Mouse (Mus musculus): Measurements from ENCODE around the gene Arhgdib. TPM values are rescaled to one million over a fixed set of nuclear protein-coding genes. Genes with fewer than 3 reads are reported as not detected.

Gene Arhgdib
- polyA plus RNA-seq, 1 experiment, result 53.8 TPM

GRCm38 (mm10) chr6:136950171-136950570 lies 8.5 kb upstream of the Arhgdib start:
- no peak for DNase-seq (ENCODE audit: low read depth)

GRCm38 (mm10) chr6:136947716-136948115 lies 6.0 kb upstream of the Arhgdib start:
- DNase-seq (ENCODE audit: low read depth), result no peak

- DNase-seq (ENCODE audit: low read depth), result no peak
These were observed 5.2 kb upstream of the Arhgdib start for GRCm38 (mm10) chr6:136946943-136947342.

GRCm38 (mm10) chr6:136946241-136946640 lies 4.5 kb upstream of the Arhgdib start:
- DNase-seq (ENCODE audit: low read depth), result no peak

GRCm38 (mm10) chr6:136944511-136944910 lies 2.8 kb upstream of the Arhgdib start:
- no peak for DNase-seq (ENCODE audit: low read depth)

GRCm38 (mm10) chr6:136943392-136943791 lies 1.7 kb upstream of the Arhgdib start:
- DNase-seq (ENCODE audit: low read depth), result no peak

- DNase-seq (ENCODE audit: low read depth), result no peak
These were observed 581 bp upstream of the Arhgdib start for GRCm38 (mm10) chr6:136942280-136942679.

- no peak for DNase-seq (ENCODE audit: low read depth)
These were observed 1.3 kb downstream of the Arhgdib start for GRCm38 (mm10) chr6:136940188-136940960.

- no peak for DNase-seq (ENCODE audit: low read depth)
These were observed 2.1 kb downstream of the Arhgdib start for GRCm38 (mm10) chr6:136939326-136940187.

GRCm38 (mm10) chr6:136938331-136939126 lies 3.2 kb downstream of the Arhgdib start:
- no peak for DNase-seq (ENCODE audit: low read depth)

- no peak for DNase-seq (ENCODE audit: low read depth)
These were observed 4.6 kb downstream of the Arhgdib start for GRCm38 (mm10) chr6:136937117-136937516.

GRCm38 (mm10) chr6:136936361-136936760 lies 5.3 kb downstream of the Arhgdib start:
- DNase-seq (ENCODE audit: low read depth), result no peak

GRCm38 (mm10) chr6:136935233-136935632 lies 6.5 kb downstream of the Arhgdib start:
- DNase-seq (ENCODE audit: low read depth), result no peak

GRCm38 (mm10) chr6:136934068-136934467 lies 7.6 kb downstream of the Arhgdib start:
- no peak for DNase-seq (ENCODE audit: low read depth)

- no peak for DNase-seq (ENCODE audit: low read depth)
These were observed 10.5 kb downstream of the Arhgdib start for GRCm38 (mm10) chr6:136931246-136931645.

- no peak for DNase-seq (ENCODE audit: low read depth)
These were observed 11.0 kb downstream of the Arhgdib start for GRCm38 (mm10) chr6:136930677-136931076.

- DNase-seq (ENCODE audit: low read depth), result no peak
These were observed 14.1 kb downstream of the Arhgdib start for GRCm38 (mm10) chr6:136927626-136928025.

GRCm38 (mm10) chr6:136925049-136925448 lies 16.6 kb downstream of the Arhgdib start:
- no peak for DNase-seq (ENCODE audit: low read depth)

- DNase-seq (ENCODE audit: low read depth), result no peak
These were observed 18.2 kb downstream of the Arhgdib start, which contains the start of gene Pde6h for GRCm38 (mm10) chr6:136923532-136923931. Pde6h (plus strand) TSS chr6:136923832.

- DNase-seq (ENCODE audit: low read depth), result no peak
These were observed 18.8 kb downstream of the Arhgdib start for GRCm38 (mm10) chr6:136922871-136923270.

GRCm38 (mm10) chr6:136922080-136922479 lies 19.6 kb downstream of the Arhgdib start, which contains the start of gene Erp27:
Erp27 (minus strand) TSS chr6:136922180.
- no peak for DNase-seq (ENCODE audit: low read depth)

GRCm38 (mm10) chr6:136921601-136922000 lies 20.1 kb downstream of the Arhgdib start:
- DNase-seq (ENCODE audit: low read depth), result no peak

All from gonadal fat pad, adult 2 months (tissue).